Mouse (Mus musculus): ENCODE measurements around the gene Rab34. TPM values are rescaled to one million over a fixed set of nuclear protein-coding genes. Genes with fewer than 3 reads are reported as not detected.
A peak's percentile ranks its signal among the peaks of the same experiment; 100 is the strongest.

The Rab34 gene
- total and polyA plus RNA-seq, 3 experiments = 0.17 to 1.4 (median 0.50) TPM

GRCm38 (mm10) chr11:78151161-78151560 lies 37.1 kb upstream of the Rab34 start:
- Histone ChIP-seq H3K4me1 (ENCODE audit: control insufficient read depth in 1 of 2, insufficient read depth in 2 of 2) (peaks cover 15 to 23% of the 10 kb centered on the region in 2 experiments; a peak in 3 of 4 replicates), H3K9me3 (replicated peaks; ENCODE audit: low read length) (no peaks in the 10 kb centered on the region), H3K4me2 (ENCODE audit: insufficient read depth, low read depth, poor library complexity, severe bottlenecking) (no peak overlapping the region), H3K79me2 (replicated peaks; ENCODE audit: control insufficient read depth, extremely low read depth, insufficient read depth, poor library complexity, severe bottlenecking) (0 out of 2 replicates have a peak, but pooled peaks cover 3% of the 10 kb centered on the region), H3K36me3 (replicated peaks in 1 of 2; ENCODE audit: control insufficient read depth in 1 of 2, insufficient read depth in 1 of 2, low read length in 1 of 2) (peaks cover 63 to 96% of the 10 kb centered on the region in 2 experiments), H3K9ac (ENCODE audit: insufficient read depth, low read depth) (no peak overlapping the region), H3K27ac (ENCODE audit: insufficient read depth, low read depth) (no peak overlapping the region), H3K4me3 (replicated peaks in 1 of 3; ENCODE audit: low read depth in 2 of 3, low read length in 2 of 3, poor library complexity in 1 of 3) (no peak overlapping the region), H3K27me3 (replicated peaks) (no peaks in the 10 kb centered on the region)
- dilution Hi-C loops (cut with MboI; ENCODE audit: extremely low pct_ligation_motif_present, extremely low pct_unique_long_range_greater_than_20kb, low sequenced_read_pairs) = no loop called here
- peak; percentile 54 for DNase-seq (ENCODE audit: extremely low read depth)
- in situ Hi-C loops (cut with MboI; ENCODE audit: low pct_ligation_motif_present, low pct_unique_long_range_greater_than_20kb, low sequenced_read_pairs) = no loop called here
- TF ChIP-seq PAX5 (IDR thresholded peaks at IDR 0.05; ENCODE audit: low read length) (no peak), HCFC1 (IDR thresholded peaks at IDR 0.05; ENCODE audit: low read depth, low read length) (no peak), CHD2 (IDR thresholded peaks at IDR 0.05; ENCODE audit: low read length) (no peak), RAD21 (IDR thresholded peaks at IDR 0.05; ENCODE audit: low read depth, low read length) (peak; percentile 68), CTCF (conservative IDR thresholded peaks at IDR 0.05 in 1 of 2, IDR thresholded peaks at IDR 0.05 in 1 of 2; ENCODE audit: low read depth in 2 of 2, low read length in 2 of 2) (peak; percentile 55 to 78; a peak in 3 of 4 replicates), UBTF (IDR thresholded peaks at IDR 0.05; ENCODE audit: low read depth, low read length) (no peak), MXI1 (IDR thresholded peaks at IDR 0.05; ENCODE audit: low read depth, low read length) (no peak), IRF4 (IDR thresholded peaks at IDR 0.05; ENCODE audit: low read depth, low read length) (no peak), SMC3 (IDR thresholded peaks at IDR 0.05; ENCODE audit: low read depth, low read length) (peak; percentile 63), MAX (IDR thresholded peaks at IDR 0.05; ENCODE audit: low read length) (no peak), ZNF384 (IDR thresholded peaks at IDR 0.05; ENCODE audit: low read depth, low read length) (peak; percentile 49; the same call in 1 of the 2 replicates)

GRCm38 (mm10) chr11:78152299-78153231 lies 35.7 kb upstream of the Rab34 start:
- in situ Hi-C loops (cut with MboI; ENCODE audit: low pct_ligation_motif_present, low pct_unique_long_range_greater_than_20kb, low sequenced_read_pairs) = no loop called here
- H3K27ac ChIP-seq (ENCODE audit: insufficient read depth, low read depth) = no peak overlapping the region
- H3K4me1 ChIP-seq (ENCODE audit: control insufficient read depth in 1 of 2, insufficient read depth in 2 of 2) = peaks cover 8 to 9% of the 10 kb centered on the region in 2 experiments; a peak in 3 of 4 replicates
- H3K79me2 ChIP-seq (replicated peaks; ENCODE audit: control insufficient read depth, extremely low read depth, insufficient read depth, poor library complexity, severe bottlenecking) = 0 out of 2 replicates have a peak, but pooled peaks cover 3% of the 10 kb centered on the region
- H3K4me2 ChIP-seq (ENCODE audit: insufficient read depth, low read depth, poor library complexity, severe bottlenecking) = no peak overlapping the region
- TF ChIP-seq RCOR1 (conservative IDR thresholded peaks at IDR 0.05; ENCODE audit: low read depth, low read length) = no peak
- DNase-seq (ENCODE audit: extremely low read depth) = no peak
- no peak overlapping the region for H3K4me3 ChIP-seq (replicated peaks in 1 of 3; ENCODE audit: low read depth in 2 of 3, low read length in 2 of 3, poor library complexity in 1 of 3)
- dilution Hi-C loops (cut with MboI; ENCODE audit: extremely low pct_ligation_motif_present, extremely low pct_unique_long_range_greater_than_20kb, low sequenced_read_pairs) = no loop called here
- no peaks in the 10 kb centered on the region for H3K27me3 ChIP-seq (replicated peaks)
- no peak overlapping the region for H3K9ac ChIP-seq (ENCODE audit: insufficient read depth, low read depth)
- H3K9me3 ChIP-seq (replicated peaks; ENCODE audit: low read length) = no peaks in the 10 kb centered on the region
- H3K36me3 ChIP-seq (replicated peaks in 1 of 2; ENCODE audit: control insufficient read depth in 1 of 2, insufficient read depth in 1 of 2, low read length in 1 of 2) = peaks cover 70 to 96% of the 10 kb centered on the region in 2 experiments
